Mouse (Mus musculus) G1E-ER4 (cell line): ENCODE results near the gene Cbl. TPM values are rescaled to one million over a fixed set of nuclear protein-coding genes. Genes with fewer than 3 reads are reported as not detected.

ENCODE experiments used
- GATA1 ChIP-seq: IDR thresholded peaks from one replicate; pipeline ENCODE4 v1.8.0; 2012; ENCODE audit warnings: low read length, inconsistent platforms
- polyA plus RNA-seq: library from polyadenylated mRNA; stranded (reverse); fragments of >175 nt; gene quantifications from 2 replicates; pipeline ENCODE4 v1.2.3, GENCODE M21; 2012

Cbl gene
- polyA plus RNA-seq, 1 experiment: 18.5 TPM

GRCm38 (mm10) chr9:44108269-44109055, 125.4 kb downstream of the Cbl start:
- no peak for TF ChIP-seq GATA1

- no peak for TF ChIP-seq GATA1
Observed at GRCm38 (mm10) chr9:44107557-44108179, 126.2 kb downstream of the Cbl start.

- no peak for TF ChIP-seq GATA1
Observed at GRCm38 (mm10) chr9:44107110-44107509, 126.7 kb downstream of the Cbl start, which contains the start of gene C1qtnf5. Gene C1qtnf5, plus strand, starts transcription at chr9:44107245.

GRCm38 (mm10) chr9:44106596-44106995, 127.3 kb downstream of the Cbl start:
- TF ChIP-seq GATA1: no peak

GRCm38 (mm10) chr9:44106182-44106581, 127.7 kb downstream of the Cbl start:
- TF ChIP-seq GATA1: no peak

GRCm38 (mm10) chr9:44105781-44106180, 128.1 kb downstream of the Cbl start:
- TF ChIP-seq GATA1: no peak

- no peak for TF ChIP-seq GATA1
Observed at GRCm38 (mm10) chr9:44104881-44105280, 129.0 kb downstream of the Cbl start.

GRCm38 (mm10) chr9:44101490-44101889, 132.4 kb downstream of the Cbl start, which contains the start of gene Mfrp:
Gene Mfrp, plus strand, starts transcription at chr9:44101729.
- TF ChIP-seq GATA1: no peak

GRCm38 (mm10) chr9:44096536-44096935, 137.3 kb downstream of the Cbl start:
- TF ChIP-seq GATA1: no peak

GRCm38 (mm10) chr9:44095781-44096180, 138.1 kb downstream of the Cbl start:
- TF ChIP-seq GATA1: no peak

GRCm38 (mm10) chr9:44094737-44095136, 139.1 kb downstream of the Cbl start:
- TF ChIP-seq GATA1: no peak

- TF ChIP-seq GATA1: no peak
Observed at GRCm38 (mm10) chr9:44093612-44094503, 140.0 kb downstream of the Cbl start.

Other genes with a start within 250 kb of the Cbl start
- not detected in 2 replicates for gene Thy1, start 190.7 kb downstream of the Cbl start, polyA plus RNA-seq
- gene Usp2, start 167.0 kb downstream of the Cbl start, polyA plus RNA-seq: 1.3 and 1.7 TPM in 2 replicates
- not detected in 2 replicates for gene Mfrp, start 132.3 kb downstream of the Cbl start, polyA plus RNA-seq
- gene C1qtnf5, start 126.8 kb downstream of the Cbl start, polyA plus RNA-seq: not detected in 2 replicates
- not detected in 2 replicates for gene Gm49380, start 120.5 kb downstream of the Cbl start, polyA plus RNA-seq
- 36.9 and 44.7 TPM in 2 replicates for gene Rnf26, start 120.5 kb downstream of the Cbl start, polyA plus RNA-seq
- gene Mcam, start 99.6 kb downstream of the Cbl start, polyA plus RNA-seq: not detected in 2 replicates
- not detected in 2 replicates for gene Ccdc153, start 6.6 kb upstream of the Cbl start, polyA plus RNA-seq
- gene Pdzd3, start 17.4 kb upstream of the Cbl start, polyA plus RNA-seq: not detected in 2 replicates
- 0.02 TPM in 1 of 2 replicates, not detected in the other for gene Nlrx1, start 34.5 kb upstream of the Cbl start, polyA plus RNA-seq
- gene Abcg4, start 54.6 kb upstream of the Cbl start, polyA plus RNA-seq: 15.6 and 18.4 TPM in 2 replicates
- 3.5 and 8.9 TPM in 2 replicates for gene Hinfp, start 71.6 kb upstream of the Cbl start, polyA plus RNA-seq
- gene C2cd2l, start 86.2 kb upstream of the Cbl start, polyA plus RNA-seq: 42.9 and 52.2 TPM in 2 replicates
- 7.7 and 9.9 TPM in 2 replicates for gene Dpagt1, start 92.0 kb upstream of the Cbl start, polyA plus RNA-seq
- gene H2afx, start 100.6 kb upstream of the Cbl start, polyA plus RNA-seq: 682 and 860 TPM in 2 replicates
- gene Hmbs, start 110.2 kb upstream of the Cbl start, polyA plus RNA-seq: 139 and 142 TPM in 2 replicates
- 6.0 and 8.8 TPM in 2 replicates for gene Vps11, start 127.6 kb upstream of the Cbl start, polyA plus RNA-seq
- gene Hyou1, start 145.4 kb upstream of the Cbl start, polyA plus RNA-seq: 28.0 and 36.3 TPM in 2 replicates
- 17.1 and 21.2 TPM in 2 replicates for gene Slc37a4, start 162.8 kb upstream of the Cbl start, polyA plus RNA-seq
- gene Rps25, start 173.1 kb upstream of the Cbl start, polyA plus RNA-seq: 151 and 177 TPM in 2 replicates
- 7.9 and 13.5 TPM in 2 replicates for gene Trappc4, start 173.6 kb upstream of the Cbl start, polyA plus RNA-seq
- gene Ccdc84, start 184.5 kb upstream of the Cbl start, polyA plus RNA-seq: 8.0 and 11.8 TPM in 2 replicates
- gene Foxr1, start 207.1 kb upstream of the Cbl start, polyA plus RNA-seq: not detected in 2 replicates
- gene Upk2, start 220.9 kb upstream of the Cbl start, polyA plus RNA-seq: not detected in 2 replicates
- gene Bcl9l, start 248.8 kb upstream of the Cbl start, polyA plus RNA-seq: 0.10 and 0.19 TPM in 2 replicates